Comparison of ENCODE assay signal across 9 mouse cellular contexts in genomic region chr3:95312623-95313022, GRCm38 (mm10). TPM values are rescaled to one million over a fixed set of nuclear protein-coding genes. Genes with fewer than 3 reads are reported as not detected.
DNase-seq lines count a peak whose midpoint lies in the region; ATAC-seq and TF ChIP-seq lines count a peak whose summit lies in the region.
"Had no signal": no experiment of that assay in that cellular context is flagged by ENCODE, and none has a peak within 500 bp of the region (broad histone marks: within the 10 kb centered on the region; RNA-seq: fewer than 3 reads in every experiment).

No protein-coding gene starts in this region.

- DNase-seq in heart, adult 8-10 months (ENCODE audit: low spot score): no peak
- DNase-seq in G1E (ENCODE audit: low spot score): peak; percentile 78
- DNase-seq in forebrain, embryonic 14.5 days (ENCODE audit: low spot score): no peak
- no peak for DNase-seq in retina, embryonic 14.5 days (ENCODE audit: low spot score)
- DNase-seq: kidney, adult 18-20 months had no signal

- ATAC-seq in heart, embryonic 13.5 days (ENCODE audit: extremely low read depth, insufficient number of reproducible peaks, low FRiP score, low TSS enrichment): no peak
- peak; percentile 71 for ATAC-seq in G1E (ENCODE audit: extremely low read depth, insufficient number of reproducible peaks, low FRiP score, poor library complexity, severe bottlenecking)
- peak; percentile 74 for ATAC-seq in megakaryocyte-erythroid progenitor cell, adult 5-6 weeks (replicated peaks; ENCODE audit: low FRiP score, low TSS enrichment, poor library complexity, severe bottlenecking)
- no peak for ATAC-seq in hindbrain, embryonic 16.5 days
- ATAC-seq in forebrain, embryonic 14.5 days: no peak

- H3K27ac ChIP-seq in heart, embryonic 13.5 days (replicated peaks): 0 out of 2 replicates have a peak overlapping the region, but pooled peaks have one; percentile 33
- H3K27ac ChIP-seq in embryonic fibroblast, embryonic 13.5 days (ENCODE audit: insufficient read depth, low read length): no peak overlapping the region
- H3K27ac ChIP-seq in hindbrain, embryonic 16.5 days (ENCODE audit: low read depth, low read length): no peak overlapping the region
- H3K27ac ChIP-seq in forebrain, embryonic 14.5 days (ENCODE audit: low read depth, low read length): no peak overlapping the region

- H3K4me3 ChIP-seq in heart, embryonic 13.5 days: no peak overlapping the region
- peak overlapping the region; percentile 68 for H3K4me3 ChIP-seq in G1E (ENCODE audit: low read depth, low read length)
- H3K4me3 ChIP-seq in embryonic fibroblast, embryonic 13.5 days (ENCODE audit: insufficient read depth, low read length): no peak overlapping the region
- no peak overlapping the region for H3K4me3 ChIP-seq in hindbrain, embryonic 16.5 days (ENCODE audit: low read length)
- no peak overlapping the region for H3K4me3 ChIP-seq in forebrain, embryonic 14.5 days (ENCODE audit: low read depth, low read length)

- H3K9ac ChIP-seq in heart, embryonic 13.5 days: no peak overlapping the region
- H3K9ac ChIP-seq in hindbrain, embryonic 16.5 days (ENCODE audit: low read depth, low read length): no peak overlapping the region
- H3K9ac ChIP-seq in forebrain, embryonic 14.5 days (ENCODE audit: low read length): no peak overlapping the region

- no peaks in the 10 kb centered on the region for H3K9me3 ChIP-seq in heart, embryonic 13.5 days
- H3K9me3 ChIP-seq in G1E (replicated peaks): no peaks in the 10 kb centered on the region
- no peaks in the 10 kb centered on the region for H3K9me3 ChIP-seq in hindbrain, embryonic 16.5 days (ENCODE audit: control insufficient read depth, low read length)
- H3K9me3 ChIP-seq in forebrain, embryonic 14.5 days (replicated peaks; ENCODE audit: control insufficient read depth, low read length): no peaks in the 10 kb centered on the region

- no peak for TF ChIP-seq CTCF in G1E (IDR thresholded peaks at IDR 0.05; ENCODE audit: low read depth, low read length)
- no peak for TF ChIP-seq CTCF in embryonic fibroblast, embryonic 13.5 days (IDR thresholded peaks at IDR 0.05; ENCODE audit: borderline replicate concordance, insufficient read depth, low read length)

- 57% methylated on average over 6 of the region's 6 CpGs for WGBS in heart, embryonic 13.5 days
- 84% methylated on average over 6 of the region's 6 CpGs for WGBS in hindbrain, embryonic 16.5 days
- 84% methylated on average over 6 of the region's 6 CpGs for WGBS in forebrain, embryonic 14.5 days

- TF ChIP-seq POLR2A in embryonic fibroblast, embryonic 13.5 days (IDR thresholded peaks at IDR 0.05; ENCODE audit: low read depth, low read length): peak; percentile 13; the same call in 1 of the 2 replicates

- H3K4me1 ChIP-seq in heart, embryonic 13.5 days: peaks cover 34% of the 10 kb centered on the region
- peaks cover 63% of the 10 kb centered on the region for H3K4me1 ChIP-seq in G1E (ENCODE audit: insufficient read depth, low read depth, low read length)
- peaks cover 9% of the 10 kb centered on the region; the same call in 1 of the 2 replicates for H3K4me1 ChIP-seq in embryonic fibroblast, embryonic 13.5 days (ENCODE audit: control insufficient read depth, insufficient read depth, low read length)
- H3K4me1 ChIP-seq in hindbrain, embryonic 16.5 days (ENCODE audit: control insufficient read depth, insufficient read depth, low read depth, low read length): peaks cover 15% of the 10 kb centered on the region
- H3K4me1 ChIP-seq in forebrain, embryonic 14.5 days (ENCODE audit: control insufficient read depth, insufficient read depth, low read length): peaks cover 7% of the 10 kb centered on the region

- no peak overlapping the region for H3K4me2 ChIP-seq in heart, embryonic 13.5 days
- no peak overlapping the region for H3K4me2 ChIP-seq in hindbrain, embryonic 16.5 days (ENCODE audit: low read length)
- H3K4me2 ChIP-seq in forebrain, embryonic 14.5 days (ENCODE audit: low read length): no peak overlapping the region

- H3K36me3 ChIP-seq in heart, embryonic 13.5 days: no peaks in the 10 kb centered on the region
- H3K36me3 ChIP-seq in G1E (replicated peaks): peaks cover 29% of the 10 kb centered on the region
- no peaks in the 10 kb centered on the region for H3K36me3 ChIP-seq in hindbrain, embryonic 16.5 days (ENCODE audit: control insufficient read depth, insufficient read depth, low read length)
- H3K36me3 ChIP-seq in forebrain, embryonic 14.5 days (ENCODE audit: control insufficient read depth, insufficient read depth, low read length): no peaks in the 10 kb centered on the region

- no peaks in the 10 kb centered on the region for H3K27me3 ChIP-seq in heart, embryonic 13.5 days (replicated peaks)
- no peaks in the 10 kb centered on the region for H3K27me3 ChIP-seq in G1E (ENCODE audit: insufficient read depth, low read length)
- H3K27me3 ChIP-seq in hindbrain, embryonic 16.5 days (replicated peaks; ENCODE audit: control insufficient read depth, insufficient read depth, low read length): no peaks in the 10 kb centered on the region
- no peaks in the 10 kb centered on the region for H3K27me3 ChIP-seq in forebrain, embryonic 14.5 days (replicated peaks; ENCODE audit: control insufficient read depth, insufficient read depth, low read length)

RNA-seq across cellular contexts. Expression of gene Cers2, which starts 2.0 kb away (rescaled TPM):
- polyA plus RNA-seq in heart, embryonic 13.5 days (2015; fragmentation: Nextera tagmentation; extraction: Ambion mirVana): 128 and 140 TPM in 2 replicates
- 10 to 100 TPM; 30.6 to 35.5 (median 33.4) TPM for total RNA-seq in heart, adult 8-10 months (2022)
- 284 and 285 TPM in 2 replicates for total RNA-seq in G1E (2014; fragmentation: Nextera tagmentation)
- 197 and 249 TPM in 2 replicates for total RNA-seq in G1E (2017)
- polyA plus RNA-seq in G1E (2012): 459 and 654 TPM in 2 replicates
- polyA plus RNA-seq in embryonic fibroblast, embryonic 13.5 days (2011; ENCODE audit: insufficient read length, low read depth, missing spikeins): 159 and 178 TPM in 2 replicates
- 199 and 268 TPM in 2 replicates for total RNA-seq in megakaryocyte-erythroid progenitor cell, adult 5-6 weeks (2014; fragmentation: Nextera tagmentation)
- total RNA-seq in megakaryocyte-erythroid progenitor cell, adult 5-6 weeks (2017): 118 and 125 TPM in 2 replicates
- polyA plus RNA-seq in hindbrain, embryonic 16.5 days (2015; fragmentation: Nextera tagmentation; extraction: Ambion mirVana): 97.4 and 102 TPM in 2 replicates
- polyA plus RNA-seq in forebrain, embryonic 14.5 days (2014; fragmentation: Nextera tagmentation; extraction: Ambion mirVana): 75.8 and 91.8 TPM in 2 replicates

RNA-seq across cellular contexts. Expression of gene Anxa9, which starts 5.6 kb away (rescaled TPM):
- polyA plus RNA-seq in heart, embryonic 13.5 days (2015; fragmentation: Nextera tagmentation; extraction: Ambion mirVana): 0.90 and 1.1 TPM in 2 replicates
- total RNA-seq in heart, adult 8-10 months (2022): 1 to 10 TPM in 1 of 4 experiments, under 1 TPM in 2, not detected in 1; 0.52 to 1.5 (median 0.66) TPM
- 15.2 and 29.8 TPM in 2 replicates for total RNA-seq in G1E (2014; fragmentation: Nextera tagmentation)
- total RNA-seq in G1E (2017): 9.4 and 10.3 TPM in 2 replicates
- 1.1 and 1.4 TPM in 2 replicates for polyA plus RNA-seq in G1E (2012)
- 0.79 and 1.2 TPM in 2 replicates for polyA plus RNA-seq in embryonic fibroblast, embryonic 13.5 days (2011; ENCODE audit: insufficient read length, low read depth, missing spikeins)
- total RNA-seq in megakaryocyte-erythroid progenitor cell, adult 5-6 weeks (2014; fragmentation: Nextera tagmentation): 25.5 and 35.5 TPM in 2 replicates
- 15.6 and 16.7 TPM in 2 replicates for total RNA-seq in megakaryocyte-erythroid progenitor cell, adult 5-6 weeks (2017)
- polyA plus RNA-seq in hindbrain, embryonic 16.5 days (2015; fragmentation: Nextera tagmentation; extraction: Ambion mirVana): 0.35 TPM in 2 replicates
- 0.27 and 0.64 TPM in 2 replicates for polyA plus RNA-seq in forebrain, embryonic 14.5 days (2014; fragmentation: Nextera tagmentation; extraction: Ambion mirVana)

RNA-seq across cellular contexts. Expression of gene Prune1, which starts 30.7 kb away (rescaled TPM):
- 24.5 and 26.0 TPM in 2 replicates for polyA plus RNA-seq in heart, embryonic 13.5 days (2015; fragmentation: Nextera tagmentation; extraction: Ambion mirVana)
- total RNA-seq in heart, adult 8-10 months (2022): 10 to 100 TPM; 26.3 to 27.9 (median 27.2) TPM
- total RNA-seq in G1E (2014; fragmentation: Nextera tagmentation): 32.3 and 33.5 TPM in 2 replicates
- 14.7 and 15.1 TPM in 2 replicates for total RNA-seq in G1E (2017)
- 3.8 and 4.8 TPM in 2 replicates for polyA plus RNA-seq in G1E (2012)
- polyA plus RNA-seq in embryonic fibroblast, embryonic 13.5 days (2011; ENCODE audit: insufficient read length, low read depth, missing spikeins): 22.2 and 22.9 TPM in 2 replicates
- total RNA-seq in megakaryocyte-erythroid progenitor cell, adult 5-6 weeks (2014; fragmentation: Nextera tagmentation): 20.2 and 24.8 TPM in 2 replicates
- total RNA-seq in megakaryocyte-erythroid progenitor cell, adult 5-6 weeks (2017): 10.1 and 14.6 TPM in 2 replicates
- 77.6 and 79.9 TPM in 2 replicates for polyA plus RNA-seq in hindbrain, embryonic 16.5 days (2015; fragmentation: Nextera tagmentation; extraction: Ambion mirVana)
- polyA plus RNA-seq in forebrain, embryonic 14.5 days (2014; fragmentation: Nextera tagmentation; extraction: Ambion mirVana): 40.7 and 42.7 TPM in 2 replicates

RNA-seq across cellular contexts. Expression of gene Mindy1, which starts 31.5 kb away (rescaled TPM):
- polyA plus RNA-seq in heart, embryonic 13.5 days (2015; fragmentation: Nextera tagmentation; extraction: Ambion mirVana): 24.3 TPM in 2 replicates
- total RNA-seq in heart, adult 8-10 months (2022): 10 to 100 TPM; 19.5 to 23.8 (median 21.3) TPM
- 49.1 and 49.7 TPM in 2 replicates for total RNA-seq in G1E (2014; fragmentation: Nextera tagmentation)
- total RNA-seq in G1E (2017): 31.4 and 36.0 TPM in 2 replicates
- 77.5 and 97.0 TPM in 2 replicates for polyA plus RNA-seq in G1E (2012)
- polyA plus RNA-seq in embryonic fibroblast, embryonic 13.5 days (2011; ENCODE audit: insufficient read length, low read depth, missing spikeins): 25.5 and 26.9 TPM in 2 replicates
- total RNA-seq in megakaryocyte-erythroid progenitor cell, adult 5-6 weeks (2014; fragmentation: Nextera tagmentation): 36.8 and 46.9 TPM in 2 replicates
- 37.5 and 45.3 TPM in 2 replicates for total RNA-seq in megakaryocyte-erythroid progenitor cell, adult 5-6 weeks (2017)
- polyA plus RNA-seq in hindbrain, embryonic 16.5 days (2015; fragmentation: Nextera tagmentation; extraction: Ambion mirVana): 35.8 and 36.3 TPM in 2 replicates
- 48.6 and 50.7 TPM in 2 replicates for polyA plus RNA-seq in forebrain, embryonic 14.5 days (2014; fragmentation: Nextera tagmentation; extraction: Ambion mirVana)

RNA-seq across cellular contexts. Expression of gene Setdb1, which starts 44.4 kb away (rescaled TPM):
- 20.1 and 21.2 TPM in 2 replicates for polyA plus RNA-seq in heart, embryonic 13.5 days (2015; fragmentation: Nextera tagmentation; extraction: Ambion mirVana)
- total RNA-seq in heart, adult 8-10 months (2022): 10 to 100 TPM; 10.1 to 12.0 (median 10.4) TPM
- total RNA-seq in G1E (2014; fragmentation: Nextera tagmentation): 157 and 159 TPM in 2 replicates
- 120 and 128 TPM in 2 replicates for total RNA-seq in G1E (2017)
- polyA plus RNA-seq in G1E (2012): 66.1 and 72.8 TPM in 2 replicates
- polyA plus RNA-seq in embryonic fibroblast, embryonic 13.5 days (2011; ENCODE audit: insufficient read length, low read depth, missing spikeins): 28.6 and 34.3 TPM in 2 replicates
- 58.7 and 67.9 TPM in 2 replicates for total RNA-seq in megakaryocyte-erythroid progenitor cell, adult 5-6 weeks (2014; fragmentation: Nextera tagmentation)
- total RNA-seq in megakaryocyte-erythroid progenitor cell, adult 5-6 weeks (2017): 44.1 and 46.5 TPM in 2 replicates
- polyA plus RNA-seq in hindbrain, embryonic 16.5 days (2015; fragmentation: Nextera tagmentation; extraction: Ambion mirVana): 36.0 and 44.3 TPM in 2 replicates
- polyA plus RNA-seq in forebrain, embryonic 14.5 days (2014; fragmentation: Nextera tagmentation; extraction: Ambion mirVana): 42.2 and 48.9 TPM in 2 replicates

Comparison
In these comparisons a context has a peak if more than half of its experiments do, and no peak if none do; other contexts are left out.
1. ATAC-seq: peak in G1E (single experiment) and megakaryocyte-erythroid progenitor cell, adult 5-6 weeks (single experiment); none in heart, embryonic 13.5 days (single experiment), hindbrain, embryonic 16.5 days (single experiment) and forebrain, embryonic 14.5 days (single experiment).